Mouse (Mus musculus): Measurements from ENCODE around the gene Cckbr.

DNA sequence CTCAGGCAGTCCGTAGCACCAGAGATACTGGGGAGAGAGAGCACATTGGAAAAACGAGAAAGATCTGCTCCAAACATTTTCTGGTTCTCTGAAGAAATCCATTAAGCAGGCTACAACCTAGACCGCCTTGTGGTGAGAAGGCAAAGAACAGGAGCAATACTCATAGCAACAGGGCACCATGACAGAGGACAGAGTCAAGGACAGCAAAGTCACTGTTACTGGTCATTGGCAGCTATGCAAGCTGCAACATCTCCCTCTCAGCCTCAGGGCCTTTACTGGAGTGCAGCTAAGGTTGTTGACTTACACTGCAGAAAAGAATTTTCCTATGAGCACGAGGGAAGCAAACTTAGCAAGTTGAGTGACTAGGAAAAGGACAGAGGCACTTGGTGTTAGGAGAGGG lies 81.7 kb downstream of the Cckbr start:
- no peak for TF ChIP-seq CTCF (IDR thresholded peaks at IDR 0.05)
- TF ChIP-seq POLR2A (IDR thresholded peaks at IDR 0.05; ENCODE audit: insufficient read depth, low read depth, low read length), result no peak

All from heart, adult 2 months (tissue).